Mouse (Mus musculus) myocyte (in vitro differentiated cells): ENCODE measurements around the gene Sh2d4b.

Experiments
- E2F4 ChIP-seq: IDR thresholded peaks from one replicate; pipeline ENCODE4 v1.6.1; 2011; ENCODE audit warnings: mild to moderate bottlenecking, control low read depth, moderate library complexity; ENCODE audit not compliant: insufficient read depth
- POLR2A ChIP-seq: IDR thresholded peaks from one replicate; pipeline ENCODE4 v1.6.1; 2011; ENCODE audit warnings: low read depth, mild to moderate bottlenecking, control low read depth, moderate library complexity; ENCODE audit not compliant: insufficient read length
- USF1 ChIP-seq: IDR thresholded peaks from one replicate; pipeline ENCODE4 v1.6.1; 2011; ENCODE audit warnings: low read depth, mild to moderate bottlenecking, control low read depth, moderate library complexity

DNA sequence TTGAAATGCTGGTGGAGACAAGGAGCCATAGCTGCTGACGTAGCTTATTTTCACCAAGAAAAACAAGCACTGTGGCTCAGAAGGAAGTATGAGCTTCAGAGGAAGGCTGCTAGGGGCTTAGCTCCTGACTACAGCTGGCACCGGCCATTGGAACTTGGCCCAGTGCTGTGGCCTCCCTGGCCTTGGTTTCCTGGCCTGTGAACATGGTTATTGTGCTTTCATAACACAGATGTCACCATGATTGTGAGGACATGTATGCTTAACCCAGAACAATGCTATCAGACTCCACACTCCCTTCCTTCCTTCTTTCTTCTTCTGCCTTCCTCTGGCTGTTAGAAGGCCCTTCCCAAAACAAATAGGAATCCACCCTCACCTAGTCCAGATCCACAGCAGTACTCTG, 75.0 kb downstream of the Sh2d4b start:
- TF ChIP-seq POLR2A (no peak), USF1 (no peak), E2F4 (no peak)
